Mouse (Mus musculus) MEL (cell line): ENCODE measurements around the gene Nf2.

Source experiments
- CTCF ChIP-seq, 3 experiments: IDR thresholded peaks in 2 of 3; conservative IDR thresholded peaks in 1 of 3; 2 replicates each; pipeline ENCODE4 v1.5.1; 2011 to 2012; ENCODE audit warnings: low read length in 3 of 3, low read depth in 2 of 3, mild to moderate bottlenecking in 2 of 3, improper control_type of control experiment in 1 of 3, inconsistent platforms in 1 of 3, mixed read lengths in 1 of 3, moderate library complexity in 1 of 3; ENCODE audit not compliant: control insufficient read depth in 1 of 3, insufficient read depth in 1 of 3, poor library complexity in 1 of 3, severe bottlenecking in 1 of 3
- MAX ChIP-seq: IDR thresholded peaks from 2 replicates; pipeline ENCODE4 v1.6.1; 2011; ENCODE audit warnings: low read length, improper control_type of control experiment
- MXI1 ChIP-seq: IDR thresholded peaks from 2 replicates; pipeline ENCODE4 v1.6.1; 2011; ENCODE audit warnings: mild to moderate bottlenecking, low read depth, low read length, improper control_type of control experiment
- POLR2A ChIP-seq, 2 experiments: IDR thresholded peaks; 2 replicates each; pipeline ENCODE4 v1.6.1; 2011 to 2012; ENCODE audit warnings: low read length in 2 of 2, mild to moderate bottlenecking in 2 of 2, control low read depth in 1 of 2, improper control_type of control experiment in 1 of 2, low read depth in 1 of 2, moderate library complexity in 1 of 2; ENCODE audit not compliant: control insufficient read depth in 1 of 2, insufficient read depth in 1 of 2, poor library complexity in 1 of 2
- SIN3A ChIP-seq: IDR thresholded peaks from 2 replicates; pipeline ENCODE4 v1.6.1; 2012; ENCODE audit warnings: low read length, improper control_type of control experiment, inconsistent platforms

DNA sequence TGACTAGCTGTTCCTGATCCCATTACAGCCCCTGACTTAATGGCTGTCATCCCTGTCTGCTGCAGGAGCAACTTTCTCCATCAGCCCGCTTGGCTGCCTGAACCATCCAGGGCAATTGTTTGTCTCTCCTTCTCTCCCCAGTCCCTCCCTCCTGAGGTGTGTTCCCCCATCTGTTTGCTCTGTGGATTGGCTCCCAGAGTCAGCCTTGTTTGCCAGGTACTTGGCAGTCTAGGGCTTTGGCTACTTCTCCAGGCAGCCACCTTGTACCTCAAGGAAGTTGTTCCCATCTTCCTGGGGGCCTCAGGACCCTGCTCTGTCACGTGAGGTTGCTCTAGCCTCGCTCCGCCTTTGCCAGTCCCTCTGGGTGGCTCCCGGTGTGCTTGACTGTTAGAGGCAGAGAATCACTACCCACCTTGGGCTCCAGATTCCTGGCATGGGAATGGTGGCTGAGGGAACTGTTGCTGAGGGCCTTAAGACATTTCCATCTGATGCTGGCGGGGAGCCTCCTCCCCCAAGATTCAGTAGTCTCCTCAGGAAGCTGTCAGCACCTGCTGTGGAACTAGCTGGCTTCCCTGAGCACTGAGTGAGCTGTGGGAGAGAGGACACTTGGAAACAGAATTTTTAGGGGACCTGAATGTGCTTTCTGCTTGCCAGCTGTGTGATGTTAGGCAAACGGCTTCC, 128.3 kb downstream of the Nf2 start:
- TF ChIP-seq CTCF (IDR thresholded peaks at IDR 0.05 in 2 of 3, conservative IDR thresholded peaks at IDR 0.05 in 1 of 3; ENCODE audit: control insufficient read depth in 1 of 3, insufficient read depth in 1 of 3, low read depth in 2 of 3, low read length in 3 of 3, poor library complexity in 1 of 3, severe bottlenecking in 1 of 3) (no peak), POLR2A (IDR thresholded peaks at IDR 0.05; ENCODE audit: control insufficient read depth in 1 of 2, insufficient read depth in 1 of 2, low read depth in 1 of 2, low read length in 2 of 2, poor library complexity in 1 of 2) (no peak), MXI1 (no peak), SIN3A (no peak), MAX (no peak)
